In the genomic region with DNA sequence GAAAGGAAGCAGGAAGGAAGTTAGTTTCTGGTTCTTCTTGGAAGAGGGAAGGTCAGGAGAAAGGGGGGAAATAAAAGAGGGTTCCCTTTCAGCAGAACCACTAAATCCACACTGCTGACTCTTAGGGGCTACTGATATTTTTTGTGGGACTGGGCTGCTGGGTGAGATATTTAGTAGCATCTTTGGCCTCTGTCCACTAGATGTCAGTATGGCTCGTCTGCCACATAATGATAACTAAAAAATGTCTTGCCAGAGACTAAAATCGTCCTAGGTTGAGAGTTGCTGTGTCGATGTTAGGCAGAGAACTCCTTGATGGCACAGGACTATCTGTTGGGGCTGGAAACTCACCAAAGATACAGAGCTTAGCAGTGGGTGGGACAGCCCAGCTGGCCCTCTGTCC, we compare ENCODE assay signal across 14 mouse cellular contexts. TPM values are rescaled to one million over a fixed set of nuclear protein-coding genes. Genes with fewer than 3 reads are reported as not detected.
A peak's percentile ranks its signal among the peaks of the same experiment; 100 is the strongest.
DNase-seq lines count a peak whose midpoint lies in the region; ATAC-seq and TF ChIP-seq lines count a peak whose summit lies in the region.
"Had no signal": no experiment of that assay in that cellular context is flagged by ENCODE, and none has a peak within 500 bp of the region (broad histone marks: within the 10 kb centered on the region; RNA-seq: fewer than 3 reads in every experiment).

No protein-coding gene starts in this region.

- H3K4me1 ChIP-seq in G1E (ENCODE audit: insufficient read depth, low read depth, low read length), result no peaks in the 10 kb centered on the region

- peak; percentile 16; the same call in 1 of the 2 replicates for TF ChIP-seq CTCF in G1E (IDR thresholded peaks at IDR 0.05; ENCODE audit: low read depth, low read length)

- H3K36me3 ChIP-seq in G1E (replicated peaks), result no peaks in the 10 kb centered on the region

- ATAC-seq in cerebellum, adult (ENCODE audit: insufficient number of reproducible peaks, low FRiP score, low TSS enrichment), result no peak
- no peak for ATAC-seq in G1E (ENCODE audit: extremely low read depth, insufficient number of reproducible peaks, low FRiP score, poor library complexity, severe bottlenecking)

- DNase-seq in cerebellum, adult 9-10 months, result peak; percentile 14
- DNase-seq in left cerebral cortex, postnatal 25 days (ENCODE audit: low spot score in 2 of 2), result peak; percentile 33 to 49
- DNase-seq in left cerebral cortex, adult 11 months (ENCODE audit: low spot score), result no peak
- DNase-seq in G1E (ENCODE audit: low spot score), result no peak
- peak; percentile 22 for DNase-seq in embryo, embryonic 9.5 days (ENCODE audit: extremely low spot score)
- no peak for DNase-seq in neural tube, embryonic 10.5 days (ENCODE audit: extremely low spot score, low spot score)
- DNase-seq in right cerebral cortex, postnatal 14 days, result no peak
- DNase-seq: cerebellum, postnatal 25 days; thymus, postnatal 25 days had no signal

- H3K27me3 ChIP-seq in G1E (ENCODE audit: insufficient read depth, low read length), result peaks cover 7% of the 10 kb centered on the region; the same call in 1 of the 2 replicates

- no peaks in the 10 kb centered on the region for H3K9me3 ChIP-seq in G1E (replicated peaks)

- H3K4me3 ChIP-seq in G1E (ENCODE audit: low read depth, low read length), result no peak overlapping the region

- intact Hi-C loops in left cerebral cortex, postnatal 25 days (cut with DNase I), result no loop called here

RNA-seq across cellular contexts. Expression of a gene that starts 14.4 kb away (rescaled TPM):
- not detected for total RNA-seq in left cerebral cortex, postnatal 25 days (2021)
- total RNA-seq in G1E (2014; fragmentation: Nextera tagmentation) (not detected in 2 replicates), G1E (2017) (0.11 TPM in 1 of 2 replicates, not detected in the other)
- not detected in 2 replicates for polyA plus RNA-seq in G1E (2012)
- total RNA-seq: neutrophil, adult 5-6 weeks had no signal
- polyA plus RNA-seq: C2C12; liver, embryonic 16.5 days had no signal

RNA-seq across cellular contexts. Expression of a gene that starts 18.5 kb away (rescaled TPM):
- under 1 TPM; 0.21 TPM for total RNA-seq in left cerebral cortex, postnatal 25 days (2021)
- not detected in 2 replicates for total RNA-seq in G1E (2014; fragmentation: Nextera tagmentation)
- 0.05 TPM in 1 of 2 replicates, not detected in the other for total RNA-seq in G1E (2017)
- not detected in 2 replicates for polyA plus RNA-seq in G1E (2012)
- total RNA-seq: neutrophil, adult 5-6 weeks had no signal
- polyA plus RNA-seq: C2C12; kidney, embryonic 14.5 days had no signal

RNA-seq across cellular contexts. Expression of a gene that starts 46.7 kb away (rescaled TPM):
- not detected for total RNA-seq in left cerebral cortex, postnatal 25 days (2021)
- not detected in 2 replicates for total RNA-seq in G1E (2014; fragmentation: Nextera tagmentation)
- not detected in 2 replicates for total RNA-seq in G1E (2017)
- polyA plus RNA-seq in G1E (2012), result not detected in 2 replicates
- total RNA-seq: neutrophil, adult 5-6 weeks had no signal
- polyA plus RNA-seq: C2C12; kidney, embryonic 14.5 days; liver, embryonic 16.5 days had no signal

RNA-seq across cellular contexts. Expression of a gene that starts 48.5 kb away (rescaled TPM):
- not detected for total RNA-seq in left cerebral cortex, postnatal 25 days (2021)
- total RNA-seq in G1E (2014; fragmentation: Nextera tagmentation), result not detected in 2 replicates
- total RNA-seq in G1E (2017), result 0.22 TPM in 1 of 2 replicates, not detected in the other
- polyA plus RNA-seq in G1E (2012), result not detected in 2 replicates
- total RNA-seq: neutrophil, adult 5-6 weeks had no signal
- polyA plus RNA-seq: C2C12; kidney, embryonic 14.5 days; liver, embryonic 16.5 days had no signal

Comparison
In these comparisons a context has a peak if more than half of its experiments do, and no peak if none do; other contexts are left out.
1. DNase-seq: peak in cerebellum, adult 9-10 months (single experiment), left cerebral cortex, postnatal 25 days (2 of 2) and embryo, embryonic 9.5 days (single experiment); none in left cerebral cortex, adult 11 months (single experiment), G1E (single experiment), neural tube, embryonic 10.5 days (single experiment) and right cerebral cortex, postnatal 14 days (single experiment).